Mouse (Mus musculus) T-helper 1 cell (primary cell): Measurements from ENCODE around the gene Ppfibp2.

Experiments
- in situ Hi-C: fragments of 300-600 bp; cut with MboI, MseI; formaldehyde crosslinking; loops from one replicate; pipeline ENCODE4 v1.15.1; 2025; ENCODE audit warnings: high pct_unique_total_duplicates

Ppfibp2 gene

DNA sequence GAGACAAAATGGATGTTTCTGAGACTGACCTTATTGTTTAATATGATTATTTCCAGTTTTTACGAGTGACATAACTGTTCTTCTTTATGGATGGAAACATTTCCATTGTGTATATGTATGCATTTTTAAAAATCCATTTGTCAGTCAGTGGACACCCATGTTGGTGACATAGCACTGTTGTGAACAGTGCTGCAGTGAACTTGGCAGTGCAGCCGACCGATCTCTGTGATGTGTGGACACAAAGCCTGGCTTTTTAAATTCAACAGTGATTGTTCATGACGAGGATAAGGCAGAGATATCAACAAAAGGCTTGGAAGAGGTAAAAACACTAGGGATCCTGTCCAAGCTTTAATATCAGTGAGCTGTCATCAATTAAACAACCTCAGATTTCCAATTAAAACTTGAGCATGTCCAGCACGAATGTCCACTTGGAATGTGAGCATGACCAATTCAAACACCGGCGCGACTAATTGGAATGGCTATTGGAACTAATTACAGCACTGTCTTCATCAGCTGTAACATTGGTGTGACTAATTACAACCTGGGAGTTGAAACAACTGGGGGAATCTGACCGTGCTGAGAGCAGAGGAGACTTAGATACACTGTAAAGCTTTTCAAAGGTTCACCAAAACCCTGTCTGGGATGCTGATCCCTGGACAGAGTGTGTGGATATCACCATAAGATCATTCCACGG is 99.4 kb downstream of the Ppfibp2 start:
- in situ Hi-C loops = no loop called here

DNA sequence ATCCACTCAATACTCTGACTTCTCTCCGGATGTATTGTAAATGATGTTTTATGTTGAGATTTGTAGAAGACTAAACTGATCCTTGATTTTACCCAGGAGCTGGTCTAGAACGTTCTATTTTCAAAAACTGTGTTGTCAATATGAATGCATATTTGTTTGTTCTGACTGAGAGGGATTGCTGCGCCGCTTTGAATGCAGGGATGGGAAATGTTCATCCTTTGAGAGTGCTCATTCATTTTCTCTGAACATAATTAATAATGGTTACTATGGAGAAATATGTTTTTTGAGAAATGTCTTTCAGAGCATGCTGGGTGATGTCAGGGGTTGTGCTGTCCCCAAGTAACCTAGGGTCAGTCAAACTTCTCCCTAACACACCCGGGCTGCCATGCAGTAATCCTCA is 102.1 kb downstream of the Ppfibp2 start:
- in situ Hi-C loops = no loop called here

DNA sequence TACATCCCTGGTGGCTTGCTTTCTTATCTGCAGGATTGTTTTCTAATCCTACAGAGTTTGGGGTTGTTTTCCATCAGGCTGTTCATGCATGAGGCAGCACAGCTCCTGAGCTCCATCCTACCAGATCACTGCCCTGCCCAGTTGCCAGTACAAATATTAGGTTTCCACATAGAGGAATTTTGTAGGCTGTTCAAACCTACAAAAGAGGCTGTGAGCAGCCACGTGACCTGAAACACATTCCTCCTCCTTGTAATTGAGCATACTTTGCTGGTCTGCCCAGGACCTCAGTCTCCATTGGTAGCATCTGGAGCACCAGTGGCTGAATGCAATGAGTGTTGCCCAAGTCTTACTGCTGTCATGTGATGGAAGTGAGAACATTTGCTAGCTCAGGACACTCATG is 104.9 kb downstream of the Ppfibp2 start:
- in situ Hi-C loops = no loop called here

- in situ Hi-C loops = no loop called here
Measured at GRCm38 (mm10) chr7:107700646-107701045, 105.6 kb downstream of the Ppfibp2 start.

DNA sequence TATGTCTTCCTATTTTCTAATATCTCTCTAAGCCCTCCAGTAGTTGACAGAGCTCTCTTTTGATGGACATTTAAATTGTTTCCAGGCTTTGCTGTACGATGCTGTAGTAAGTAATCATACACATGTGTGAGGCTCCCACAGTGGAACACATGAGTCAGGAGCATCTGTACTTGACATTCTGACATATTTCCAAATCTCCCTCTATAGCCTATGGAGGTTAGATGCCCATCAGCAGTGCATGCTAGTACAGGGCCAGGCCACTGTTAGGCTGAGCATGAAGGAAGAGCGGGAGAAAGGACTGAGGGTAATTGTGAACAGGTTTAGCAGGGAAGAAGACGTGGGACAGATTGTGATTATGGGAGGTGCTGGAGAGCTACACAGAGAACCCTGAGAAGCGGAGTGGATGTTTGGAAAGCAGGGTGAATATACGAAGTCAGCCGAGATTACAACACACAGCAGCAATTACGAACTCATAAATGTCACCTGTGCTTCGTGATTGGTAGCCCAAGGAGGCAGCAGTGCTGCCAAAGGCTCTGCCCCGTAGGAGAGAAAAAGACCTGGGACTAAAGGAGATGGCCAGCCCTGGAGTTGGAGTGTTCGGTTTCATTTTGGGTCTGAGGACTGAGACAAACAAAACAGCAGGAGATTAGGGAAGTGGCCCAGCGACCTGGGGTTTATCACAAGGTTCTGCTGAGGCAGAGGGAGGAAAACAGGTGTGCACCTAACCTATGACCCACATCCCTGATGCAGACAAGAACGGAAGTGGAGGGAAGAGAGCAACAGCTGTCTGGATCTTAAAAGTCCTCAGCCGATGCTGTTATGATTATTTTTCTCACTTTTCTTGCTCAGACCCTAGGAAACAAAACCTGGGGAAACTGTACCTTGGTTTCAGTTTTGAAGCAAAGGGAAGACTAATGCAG is 107.7 kb downstream of the Ppfibp2 start:
- in situ Hi-C loops = no loop called here

GRCm38 (mm10) chr7:107705941-107706340 is 110.9 kb downstream of the Ppfibp2 start:
- in situ Hi-C loops = no loop called here

DNA sequence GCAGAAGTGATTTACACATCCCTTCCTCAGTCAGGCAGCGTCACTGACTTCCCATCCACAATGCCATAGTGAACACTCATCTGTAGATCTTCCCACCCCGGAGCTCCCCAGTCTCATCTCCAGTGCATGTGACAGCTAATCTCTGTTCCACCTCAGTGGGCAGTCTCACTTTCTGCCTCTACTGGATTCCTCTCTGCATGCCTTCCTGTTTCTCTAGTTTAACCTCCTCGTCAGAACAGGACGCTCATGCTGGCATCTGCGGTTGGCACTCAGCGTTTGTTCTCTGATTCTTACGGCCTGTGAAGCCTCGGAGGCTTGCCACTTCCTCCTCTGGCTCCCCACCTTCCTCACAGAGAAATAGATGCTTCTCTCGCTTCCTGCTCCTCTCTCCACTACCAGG is 112.6 kb downstream of the Ppfibp2 start:
- in situ Hi-C loops = no loop called here

DNA sequence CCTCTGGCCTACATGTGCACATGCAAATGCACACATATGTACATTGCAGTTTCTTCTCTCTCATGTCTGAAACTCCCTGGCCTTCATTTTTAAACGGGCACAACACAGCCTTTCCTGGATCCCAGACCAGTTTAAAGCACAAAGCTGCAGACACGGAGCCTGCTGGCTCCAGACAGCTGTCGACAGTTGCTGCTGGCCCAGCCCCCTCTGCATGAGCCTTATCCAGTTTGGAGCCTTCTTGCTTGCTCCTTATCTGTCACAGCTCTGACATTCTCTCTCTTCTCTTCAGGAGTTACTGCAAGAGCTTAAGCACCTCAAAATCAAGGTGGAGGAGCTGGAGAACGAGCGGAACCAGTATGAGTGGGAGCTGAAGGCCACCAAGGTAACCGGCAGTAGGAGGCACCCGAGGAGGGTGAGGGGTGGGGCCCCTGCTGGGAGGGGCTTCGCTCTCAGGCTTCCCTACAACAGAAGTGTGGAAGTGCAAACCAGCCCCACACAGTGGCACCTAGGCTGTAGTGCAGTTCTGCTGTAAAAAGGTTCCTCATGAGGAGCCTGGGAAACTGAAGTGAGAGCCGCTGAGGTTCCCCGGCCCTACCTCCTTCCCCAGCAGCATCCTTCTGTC is 113.6 kb downstream of the Ppfibp2 start:
- in situ Hi-C loops = no loop called here

DNA sequence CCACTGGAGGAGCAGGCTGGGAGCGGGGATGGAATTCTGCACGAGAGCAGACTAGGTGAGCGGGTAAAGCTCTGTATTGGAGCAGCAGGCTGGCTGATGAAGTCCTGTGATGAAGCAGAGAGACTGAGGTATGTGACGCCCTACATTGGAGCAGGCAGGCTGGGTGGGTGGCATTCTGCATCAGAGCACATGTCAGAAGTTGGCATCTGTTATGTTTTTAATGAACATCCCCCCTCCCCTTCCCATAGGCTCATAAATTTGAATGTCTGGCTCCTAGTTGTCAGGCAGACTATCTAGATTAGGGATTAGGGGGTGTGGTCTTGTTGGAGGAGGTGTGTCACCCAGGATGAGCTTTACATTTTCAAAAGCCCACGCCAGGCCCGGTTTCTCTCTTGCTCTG is 117.7 kb downstream of the Ppfibp2 start:
- in situ Hi-C loops = no loop called here

DNA sequence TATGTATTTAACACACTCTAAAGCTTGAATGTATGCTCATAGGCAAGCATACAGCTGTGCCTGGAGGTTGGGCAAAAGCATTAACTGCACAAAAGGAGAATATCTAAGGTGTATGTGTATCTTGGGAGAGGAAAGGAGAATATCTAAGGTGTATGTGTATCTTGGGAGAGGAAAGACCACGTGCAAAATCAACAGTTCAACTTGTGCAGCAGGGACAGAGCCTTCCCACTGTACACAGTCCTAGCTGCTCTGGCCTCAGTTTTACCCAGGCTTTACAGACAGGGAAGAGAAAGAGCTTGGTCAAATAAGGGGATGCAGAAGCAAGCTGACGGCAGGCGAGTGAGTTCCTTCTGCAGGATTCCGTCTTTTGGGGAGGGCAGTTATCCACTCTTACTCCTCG is 119.1 kb downstream of the Ppfibp2 start:
- in situ Hi-C loops = no loop called here

DNA sequence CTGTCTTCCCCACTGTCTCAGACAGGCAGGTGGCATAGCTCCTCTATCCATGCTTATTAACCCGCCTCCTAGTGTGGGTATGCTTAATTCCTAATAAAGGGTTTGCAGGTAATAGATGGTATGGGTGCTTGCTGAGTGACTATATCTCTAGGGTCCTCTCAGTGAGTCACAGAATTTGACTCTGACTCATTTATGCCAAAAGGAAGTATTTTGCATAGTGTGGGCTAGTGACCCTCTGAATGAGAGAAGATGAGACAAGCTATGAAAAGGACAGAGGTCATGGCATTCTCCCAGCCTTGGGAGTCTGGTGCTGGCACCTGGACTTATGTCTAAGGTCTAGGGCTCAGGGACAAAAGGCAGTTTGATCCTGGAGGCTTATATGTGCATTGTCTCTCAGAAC is 125.8 kb downstream of the Ppfibp2 start:
- in situ Hi-C loops = no loop called here

DNA sequence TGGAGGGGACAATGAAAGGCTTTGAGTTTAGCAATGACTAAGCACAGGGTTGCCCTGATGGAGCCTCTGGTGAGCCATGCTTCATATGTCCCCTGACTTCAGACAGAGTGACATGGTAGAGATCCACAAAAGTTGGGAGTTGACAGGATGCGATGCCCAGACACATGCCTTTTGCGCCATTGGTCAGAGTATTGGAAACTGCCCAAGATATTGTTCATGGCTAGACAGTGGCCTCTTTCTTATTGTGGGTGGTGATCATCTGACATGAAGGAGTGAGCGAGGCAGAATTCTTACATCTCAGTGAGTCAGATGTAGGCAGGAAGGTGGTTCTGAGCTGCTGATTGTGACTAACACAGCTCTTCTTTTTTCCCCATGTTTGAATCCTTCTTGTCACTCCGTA is 127.5 kb downstream of the Ppfibp2 start:
- in situ Hi-C loops = no loop called here

- in situ Hi-C loops = no loop called here
Measured at GRCm38 (mm10) chr7:107727538-107727937, 132.5 kb downstream of the Ppfibp2 start.

DNA sequence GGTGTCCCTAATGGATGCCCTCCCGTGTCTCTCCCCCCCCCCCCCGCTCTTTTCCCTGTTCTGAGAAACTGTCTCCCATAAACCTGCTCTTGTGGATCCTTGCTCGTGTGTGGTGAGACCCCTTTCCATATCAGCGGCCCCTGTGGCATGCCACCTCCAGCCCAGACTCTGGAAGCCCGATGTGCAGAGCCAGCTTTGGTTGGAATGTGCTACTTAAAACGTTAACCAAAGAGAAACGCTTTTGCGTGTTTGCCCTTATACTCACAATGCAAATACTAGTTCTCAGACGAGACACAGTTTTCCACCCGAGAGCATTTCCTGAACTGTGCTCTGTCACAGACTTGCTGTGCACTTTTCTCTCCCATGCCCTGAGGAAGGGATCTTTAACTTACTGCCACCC is 135.6 kb downstream of the Ppfibp2 start:
- in situ Hi-C loops = no loop called here

- in situ Hi-C loops = no loop called here
Measured at GRCm38 (mm10) chr7:107733162-107733561, 138.2 kb downstream of the Ppfibp2 start.

DNA sequence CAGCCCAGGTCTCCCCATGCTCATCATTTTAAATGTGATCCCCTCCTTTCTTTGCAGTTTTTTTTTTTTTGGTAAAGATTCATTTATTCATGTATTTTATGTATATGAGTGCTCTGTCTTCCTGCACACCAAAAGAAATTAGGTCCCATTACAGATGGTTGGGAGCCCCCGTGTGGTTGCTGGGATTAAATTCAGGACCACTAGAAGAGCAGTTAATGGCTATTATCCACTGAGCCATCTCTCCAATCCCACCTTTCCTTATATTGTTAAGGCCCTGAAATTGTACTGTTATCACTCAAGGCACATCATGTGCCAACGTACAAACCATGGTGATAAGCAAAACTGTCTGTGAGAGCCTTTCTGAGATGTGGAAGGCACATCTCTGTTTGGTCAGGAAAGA is 143.7 kb downstream of the Ppfibp2 start:
- in situ Hi-C loops = no loop called here

DNA sequence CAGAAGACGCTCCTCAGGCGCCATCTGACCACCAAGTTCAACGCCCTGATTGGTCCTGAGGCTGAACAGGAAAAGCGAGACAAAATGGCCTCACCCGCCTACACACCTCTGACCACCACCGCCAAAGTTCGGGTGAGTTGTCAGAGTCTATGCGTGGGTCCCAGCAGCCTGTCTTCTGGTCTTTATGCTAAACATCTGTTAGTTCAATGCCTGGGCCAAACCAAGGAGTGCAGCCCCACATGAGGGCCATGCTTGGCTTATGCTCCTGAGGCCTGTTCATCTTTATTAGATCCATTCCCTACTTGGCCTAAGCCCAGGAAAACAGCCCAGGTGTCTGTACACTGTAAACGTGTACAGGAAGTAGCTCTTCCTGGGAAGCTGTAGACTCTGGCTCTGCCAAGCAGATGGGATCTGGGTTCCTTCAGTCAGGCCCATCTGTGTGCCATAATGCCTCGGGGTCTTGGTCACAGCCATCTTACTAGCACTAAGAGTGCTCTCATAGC is 148.0 kb downstream of the Ppfibp2 start:
- in situ Hi-C loops = no loop called here

GRCm38 (mm10) chr7:107744454-107744853 is 149.4 kb downstream of the Ppfibp2 start:
- in situ Hi-C loops = no loop called here

DNA sequence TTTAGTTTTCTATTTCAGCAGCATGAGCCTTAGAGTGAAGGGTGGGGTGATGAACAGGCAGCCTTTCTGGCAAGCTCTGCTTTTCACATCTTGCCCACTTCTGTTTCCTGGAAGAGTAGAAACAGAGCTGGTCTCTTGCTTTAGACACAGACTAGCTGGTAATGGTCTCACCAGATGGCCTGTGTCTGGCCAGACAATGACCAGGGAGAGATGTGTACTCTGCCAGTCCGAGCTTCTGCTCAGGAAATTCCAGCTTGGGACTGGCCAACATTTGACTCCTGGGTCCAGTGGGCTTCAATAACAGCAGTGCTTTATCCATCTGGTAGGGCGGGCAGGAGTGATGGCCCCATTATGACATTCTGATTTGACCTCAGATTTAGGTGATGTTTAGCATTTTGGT is 150.1 kb downstream of the Ppfibp2 start:
- in situ Hi-C loops = loop anchor here (5.0 kb wide), 1 partner anchor 83 kb away; no protein-coding TSS in a partner anchor

DNA sequence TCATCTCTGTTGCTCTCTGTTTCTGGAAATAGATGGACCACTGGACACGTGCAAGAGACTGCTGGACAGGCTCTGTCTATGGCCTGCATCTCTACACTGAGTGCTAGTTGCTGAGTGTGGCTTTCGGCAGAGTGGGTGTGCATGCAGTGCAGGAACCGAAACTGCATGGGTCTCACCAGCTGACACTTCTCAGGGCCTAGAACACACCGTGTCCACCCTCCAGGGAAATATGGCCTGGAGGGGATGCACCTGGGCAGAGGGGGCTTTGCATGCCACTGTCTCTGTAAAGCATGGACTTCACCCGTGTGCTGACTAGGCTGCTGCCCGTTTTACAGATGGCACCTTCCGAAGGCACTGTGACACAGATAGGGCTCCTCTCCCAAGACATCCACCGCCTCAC is 151.0 kb downstream of the Ppfibp2 start:
- in situ Hi-C loops = loop anchor here (5.0 kb wide), 1 partner anchor 84 kb away; no protein-coding TSS in a partner anchor

DNA sequence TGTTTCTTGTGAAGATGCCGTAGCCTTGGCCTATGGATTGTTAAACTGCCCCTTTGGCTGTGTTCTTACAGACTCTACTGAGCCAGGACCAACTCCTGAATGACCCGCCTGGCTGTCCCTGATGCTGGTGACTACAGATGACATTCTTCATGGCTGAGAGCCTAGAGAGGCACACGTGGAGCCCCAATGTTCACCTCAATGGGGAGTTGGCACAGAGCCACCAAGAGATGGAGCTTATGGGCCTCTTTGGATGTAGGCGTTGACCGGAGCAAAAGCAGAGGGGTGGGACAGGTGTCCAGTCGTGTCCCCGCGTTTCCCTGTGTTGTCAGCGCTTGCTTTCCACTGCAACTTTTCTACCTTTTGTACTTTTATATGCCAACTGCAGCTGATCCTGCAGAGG is 152.5 kb downstream of the Ppfibp2 start:
- in situ Hi-C loops = loop anchor here (5.0 kb wide), 1 partner anchor 85 kb away; no protein-coding TSS in a partner anchor

GRCm38 (mm10) chr7:107747954-107748353 is 152.9 kb downstream of the Ppfibp2 start:
- in situ Hi-C loops = loop anchor here (5.0 kb wide), 1 partner anchor 86 kb away; no protein-coding TSS in a partner anchor
